In the genomic region with DNA sequence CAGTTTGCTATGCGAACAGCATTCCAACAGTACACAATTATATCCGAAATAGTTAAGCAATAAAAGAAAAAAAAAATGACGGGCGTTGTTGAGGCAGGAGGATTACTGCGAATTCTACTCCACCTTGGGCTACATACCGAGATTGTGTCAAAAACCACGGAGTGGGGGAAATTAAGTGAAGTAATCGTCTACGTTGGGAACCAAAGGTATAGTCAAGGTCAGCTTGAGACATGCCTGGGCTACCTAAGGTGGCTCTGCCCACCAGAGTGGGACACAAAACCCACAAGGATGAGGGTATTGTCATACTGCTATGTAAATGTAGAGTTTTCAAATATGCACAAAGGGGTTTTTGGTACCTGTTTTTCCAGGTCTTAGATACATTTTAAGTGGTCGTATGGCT, we compare ENCODE assay signal across 8 mouse cellular contexts.
DNase-seq lines count a peak whose midpoint lies in the region; ATAC-seq and TF ChIP-seq lines count a peak whose summit lies in the region.

No protein-coding gene starts in this region.

- no peak for TF ChIP-seq CTCF in spleen, adult 2 months (IDR thresholded peaks at IDR 0.05; ENCODE audit: extremely low read depth, insufficient read depth, insufficient read length, insufficient replicate concordance)

- ATAC-seq in cerebellum, adult (ENCODE audit: insufficient number of reproducible peaks, low FRiP score, low TSS enrichment) = no peak
- ATAC-seq in limb, embryonic 14.5 days (ENCODE audit: low FRiP score, low read depth) = no peak
- no peak for ATAC-seq in stomach, embryonic 16.5 days (ENCODE audit: insufficient read depth, low FRiP score)

- peaks cover 2% of the 10 kb centered on the region; the same call in 1 of the 2 replicates for H3K4me1 ChIP-seq in spleen, adult 2 months (ENCODE audit: control insufficient read depth, insufficient read depth, insufficient read length)
- H3K4me1 ChIP-seq in limb, embryonic 14.5 days (ENCODE audit: control insufficient read depth, insufficient read depth, low read length) = 0 out of 2 replicates have a peak, but pooled peaks cover 3% of the 10 kb centered on the region
- 0 out of 2 replicates have a peak, but pooled peaks cover 3% of the 10 kb centered on the region for H3K4me1 ChIP-seq in stomach, embryonic 16.5 days (ENCODE audit: control insufficient read depth, insufficient read depth, low read length)

- H3K27ac ChIP-seq in spleen, adult 2 months (ENCODE audit: insufficient read depth, low read length) = no peak overlapping the region
- no peak overlapping the region for H3K27ac ChIP-seq in limb, embryonic 14.5 days (replicated peaks; ENCODE audit: low read depth, low read length)
- H3K27ac ChIP-seq in stomach, embryonic 16.5 days (ENCODE audit: low read length) = no peak overlapping the region

- H3K9me3 ChIP-seq in limb, embryonic 14.5 days (ENCODE audit: control insufficient read depth, low read length) = no peaks in the 10 kb centered on the region
- H3K9me3 ChIP-seq in stomach, embryonic 16.5 days (replicated peaks; ENCODE audit: control insufficient read depth, low read length) = no peaks in the 10 kb centered on the region

- peak overlapping the region; percentile 70 for H3K4me3 ChIP-seq in spleen, adult 2 months (ENCODE audit: extremely low read depth, insufficient read depth, insufficient read length)
- H3K4me3 ChIP-seq in limb, embryonic 14.5 days (replicated peaks; ENCODE audit: low read length) = peak overlapping the region; percentile 47
- H3K4me3 ChIP-seq in stomach, embryonic 16.5 days (replicated peaks; ENCODE audit: low read length) = peak overlapping the region; percentile 72

- no peaks in the 10 kb centered on the region for H3K36me3 ChIP-seq in spleen, adult 2 months (ENCODE audit: control insufficient read depth, insufficient read depth, low read length)
- no peaks in the 10 kb centered on the region for H3K36me3 ChIP-seq in limb, embryonic 14.5 days (ENCODE audit: control insufficient read depth, insufficient read depth, low read length)
- H3K36me3 ChIP-seq in stomach, embryonic 16.5 days (ENCODE audit: control insufficient read depth, insufficient read depth, low read length) = no peaks in the 10 kb centered on the region

- peak overlapping the region; percentile 61 for H3K4me2 ChIP-seq in limb, embryonic 14.5 days (replicated peaks; ENCODE audit: low read depth, low read length, severe bottlenecking)
- H3K4me2 ChIP-seq in stomach, embryonic 16.5 days (ENCODE audit: low read depth, low read length) = peak overlapping the region; percentile 80

- 9% methylated on average over 10 of the region's 10 CpGs for WGBS in spleen, adult 2 months
- WGBS in limb, embryonic 14.5 days = 6% methylated on average over 10 of the region's 10 CpGs
- WGBS in stomach, embryonic 16.5 days = 4% methylated on average over 10 of the region's 10 CpGs

- H3K9ac ChIP-seq in limb, embryonic 14.5 days (ENCODE audit: low read depth, low read length, severe bottlenecking) = peak overlapping the region; percentile 60
- H3K9ac ChIP-seq in stomach, embryonic 16.5 days (ENCODE audit: low read length) = peak overlapping the region; percentile 78

- DNase-seq in cerebellum, adult 8-10 months = peak; percentile 30
- DNase-seq in spleen, adult 2 months (ENCODE audit: low read depth in 1 of 2, low spot score in 2 of 2) = no peak
- DNase-seq in spleen, postnatal 14 days (ENCODE audit: low spot score in 2 of 2) = no peak
- DNase-seq in limb, embryonic 14.5 days (ENCODE audit: low spot score) = no peak
- DNase-seq in adrenal gland, postnatal 14 days = no peak
- DNase-seq in T-cell, adult 2 months (ENCODE audit: low spot score) = no peak

- H3K27me3 ChIP-seq in spleen, adult 2 months (ENCODE audit: control insufficient read depth, insufficient read depth, low read length) = no peaks in the 10 kb centered on the region
- H3K27me3 ChIP-seq in limb, embryonic 14.5 days (ENCODE audit: control insufficient read depth, insufficient read depth, low read length) = no peaks in the 10 kb centered on the region
- H3K27me3 ChIP-seq in stomach, embryonic 16.5 days (ENCODE audit: control insufficient read depth, insufficient read depth, low read length) = no peaks in the 10 kb centered on the region

- no peak for TF ChIP-seq POLR2A in spleen, adult 2 months (IDR thresholded peaks at IDR 0.05; ENCODE audit: low read depth, low read length)
- no peak for TF ChIP-seq POLR2A in limb, embryonic 14.5 days (IDR thresholded peaks at IDR 0.05; ENCODE audit: borderline replicate concordance, extremely low read depth, insufficient read depth, insufficient read length)
